Mouse (Mus musculus) spleen, adult 2 months (tissue): ENCODE data around the gene Pbp2. TPM values are rescaled to one million over a fixed set of nuclear protein-coding genes. Genes with fewer than 3 reads are reported as not detected.

Experiments
- DNase-seq, 2 experiments: peaks; one replicate each; pipeline versions ENCODE4 v3.0.0 to v3.0.0-alpha.2; 2012 to 2021; ENCODE audit warnings: low spot score in 2 of 2, low read depth in 1 of 2
- H3K27ac ChIP-seq: fragments of 200-500 bp; 2 replicates; pipeline ENCODE4 v1.5.1; 2012; ENCODE audit warnings: low read length, inconsistent platforms; ENCODE audit not compliant: insufficient read depth
- H3K27me3 ChIP-seq: fragments of 200-500 bp; 2 replicates; pipeline ENCODE4 v1.6.1; 2012; ENCODE audit warnings: mild to moderate bottlenecking, moderate library complexity, low read length, inconsistent platforms; ENCODE audit not compliant: control insufficient read depth, insufficient read depth
- H3K36me3 ChIP-seq: fragments of 200-500 bp; 2 replicates; pipeline ENCODE4 v1.6.1; 2012; ENCODE audit warnings: mild to moderate bottlenecking, low read length, inconsistent platforms; ENCODE audit not compliant: control insufficient read depth, insufficient read depth
- H3K4me1 ChIP-seq: fragments of 200-500 bp; 2 replicates; pipeline ENCODE4 v1.6.1; 2011; ENCODE audit warnings: inconsistent platforms; ENCODE audit not compliant: control insufficient read depth, insufficient read depth, insufficient read length
- H3K4me3 ChIP-seq: fragments of 200-500 bp; 2 replicates; pipeline ENCODE4 v1.5.1; 2011; ENCODE audit warnings: mild to moderate bottlenecking, inconsistent platforms; ENCODE audit not compliant: insufficient read depth, insufficient read length; ENCODE audit errors: extremely low read depth
- CTCF ChIP-seq: fragments of 200-500 bp; IDR thresholded peaks from 2 replicates; pipeline ENCODE4 v1.5.1; 2011; ENCODE audit warnings: mild to moderate bottlenecking, inconsistent platforms; ENCODE audit not compliant: insufficient read depth, insufficient read length, insufficient replicate concordance; ENCODE audit errors: extremely low read depth
- POLR2A ChIP-seq: fragments of 200-500 bp; IDR thresholded peaks from 2 replicates; pipeline ENCODE4 v1.6.1; 2011; ENCODE audit warnings: low read depth, low read length, inconsistent platforms
- WGBS: fragments of 180-500 bp; shearing (Covaris S2); methylation state at CpG from one replicate; pipeline ENCODE4 v1.1.7; 2018; 5-methylcytosine and 5-hydroxymethylcytosine counted together
- polyA plus RNA-seq: library from polyadenylated mRNA; depleted of rRNA; stranded (reverse); fragments of >200 nt; gene quantifications from 2 replicates; pipeline ENCODE4 v1.2.3, GENCODE M21; 2012; rRNA removed

Pbp2 gene
- polyA plus RNA-seq = not detected in 2 replicates

DNA sequence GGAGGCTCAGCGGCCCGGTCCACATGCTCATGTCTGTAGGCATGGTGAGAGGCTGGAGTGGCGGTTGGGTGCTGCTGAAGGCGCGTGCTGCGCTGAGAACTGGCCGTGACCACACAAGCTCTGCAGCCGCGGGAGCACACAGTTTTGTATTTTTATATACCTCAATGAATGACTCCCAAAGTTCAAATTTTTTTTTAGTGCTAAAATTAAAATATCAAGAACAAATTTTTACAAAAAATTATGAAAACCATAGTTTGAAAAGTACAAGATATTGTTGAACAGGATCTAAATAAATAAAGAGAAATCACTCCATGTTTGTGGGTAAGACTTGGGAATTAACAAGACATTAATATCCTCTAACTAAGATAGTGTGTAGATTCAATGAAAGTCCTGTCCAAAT is at the start of gene Pbp2:
Pbp2 (minus strand) TSS at position 101 of the 400 bp plus-strand sequence.
- WGBS = 94% methylated on average over 9 of the region's 9 CpGs
- H3K36me3 ChIP-seq = no peaks in the 10 kb centered on the region
- H3K27me3 ChIP-seq = no peaks in the 10 kb centered on the region
- DNase-seq = no peak
- H3K27ac ChIP-seq = no peak within 1 kb of the TSS
- H3K4me1 ChIP-seq = no peaks in the 10 kb centered on the region
- TF ChIP-seq CTCF (no peak), POLR2A (no peak)
- no peak within 1 kb of the TSS for H3K4me3 ChIP-seq

DNA sequence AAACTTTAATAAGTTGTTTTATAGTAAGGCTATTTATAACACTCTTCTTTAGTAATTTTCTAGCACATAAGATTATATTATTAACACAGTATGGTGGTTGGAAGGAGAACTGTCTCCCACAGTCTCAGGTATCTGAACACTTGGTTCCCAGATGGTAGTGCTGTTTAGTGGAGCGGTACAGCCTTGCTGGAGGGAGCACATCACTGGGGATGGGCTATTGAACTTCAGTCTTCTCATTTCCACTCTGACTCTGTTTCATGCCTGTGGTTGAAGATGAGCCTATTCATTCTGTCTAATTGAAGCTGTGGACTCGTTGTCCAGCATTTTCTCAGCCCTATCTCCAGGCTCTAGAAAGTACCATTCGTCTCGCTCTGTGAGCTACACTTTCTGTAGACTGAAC is 44.7 kb upstream of the Pbp2 start:
- TF ChIP-seq POLR2A = no peak
- TF ChIP-seq CTCF = no peak
- H3K27me3 ChIP-seq = no peaks in the 10 kb centered on the region
- 92% methylated on average over 4 of the region's 4 CpGs for WGBS
- no peak for DNase-seq
- H3K4me1 ChIP-seq = no peaks in the 10 kb centered on the region
- no peak overlapping the region for H3K4me3 ChIP-seq
- no peak overlapping the region for H3K27ac ChIP-seq
- H3K36me3 ChIP-seq = no peaks in the 10 kb centered on the region

DNA sequence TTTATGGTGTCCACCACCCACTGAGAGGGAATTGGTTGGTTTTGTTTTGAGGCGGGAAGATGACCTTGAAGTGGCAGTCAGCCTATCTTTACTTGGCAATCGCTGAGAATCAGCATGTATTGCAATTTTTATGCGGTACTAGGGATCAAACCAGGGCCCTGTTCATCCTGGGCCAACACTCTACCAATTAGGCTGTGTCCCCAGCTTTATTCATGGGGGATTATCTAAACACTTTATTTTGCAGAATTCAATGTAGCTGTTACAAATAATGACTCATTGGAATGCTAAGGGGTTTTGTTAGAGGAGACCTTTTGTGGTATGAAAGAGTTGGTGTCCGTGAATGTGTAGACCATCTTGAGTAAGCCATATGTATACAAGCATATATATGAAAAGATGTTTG is 42.3 kb upstream of the Pbp2 start:
- H3K27me3 ChIP-seq = no peaks in the 10 kb centered on the region
- no peak for DNase-seq
- H3K36me3 ChIP-seq = no peaks in the 10 kb centered on the region
- H3K4me3 ChIP-seq = no peak overlapping the region
- no peaks in the 10 kb centered on the region for H3K4me1 ChIP-seq
- no peak overlapping the region for H3K27ac ChIP-seq
- TF ChIP-seq POLR2A (no peak), CTCF (no peak)
- 87% methylated on average over 4 of the region's 4 CpGs for WGBS

DNA sequence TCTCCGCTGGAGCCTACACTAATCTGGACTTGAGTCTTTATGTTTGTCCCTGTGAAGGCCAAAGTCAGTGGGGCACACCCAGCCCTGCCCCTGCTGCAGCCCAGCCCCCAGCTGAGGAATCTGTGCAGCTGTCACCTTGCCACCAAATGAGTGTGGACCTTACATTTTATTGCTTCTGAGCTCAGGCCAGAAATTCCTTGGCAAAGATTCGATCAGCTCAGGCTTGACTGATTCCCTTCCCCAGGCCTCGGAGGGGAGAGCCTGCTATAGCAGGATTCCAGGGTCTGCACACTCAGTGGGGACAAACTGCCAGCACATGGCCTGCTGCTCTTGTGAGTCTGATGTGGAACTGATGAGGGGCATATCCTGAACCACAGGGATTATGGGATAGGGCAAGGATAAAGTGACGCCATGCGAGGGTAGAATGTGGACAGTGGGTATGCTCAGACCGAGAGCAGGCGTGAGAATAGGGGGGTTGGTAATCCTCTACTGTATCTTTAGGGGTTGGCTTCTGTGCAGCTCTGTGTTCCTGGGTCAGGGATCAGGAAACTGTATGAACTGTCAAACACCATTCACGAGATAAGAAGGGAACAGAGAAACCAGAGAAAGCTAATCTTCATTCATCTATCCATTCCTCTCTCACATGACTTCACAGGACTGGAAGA is 41.6 kb upstream of the Pbp2 start:
- Histone ChIP-seq H3K27ac (no peak overlapping the region), H3K36me3 (no peaks in the 10 kb centered on the region), H3K27me3 (no peaks in the 10 kb centered on the region), H3K4me1 (no peaks in the 10 kb centered on the region), H3K4me3 (no peak overlapping the region)
- no peak for DNase-seq
- TF ChIP-seq CTCF (no peak), POLR2A (no peak)
- 87% methylated on average over 8 of the region's 8 CpGs for WGBS

DNA sequence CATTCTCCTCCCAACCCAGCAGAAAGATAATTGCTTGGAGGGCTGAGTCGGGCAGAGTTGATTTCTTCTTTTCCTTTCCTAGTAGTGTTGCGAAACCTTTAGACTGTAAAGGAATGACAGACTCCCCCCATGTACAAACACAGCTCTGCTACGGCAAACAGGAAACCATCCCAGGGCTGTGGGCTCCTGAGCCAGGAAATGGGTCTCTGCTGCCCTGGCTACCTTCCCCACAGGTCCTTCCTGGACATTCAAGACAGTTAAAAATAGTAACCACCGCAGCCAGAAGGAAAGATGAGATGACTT is 30.8 kb upstream of the Pbp2 start:
- H3K27me3 ChIP-seq = no peaks in the 10 kb centered on the region
- no peak overlapping the region for H3K4me3 ChIP-seq
- no peaks in the 10 kb centered on the region for H3K4me1 ChIP-seq
- 17% methylated on average over 4 of the region's 4 CpGs for WGBS
- H3K27ac ChIP-seq = no peak overlapping the region
- DNase-seq = no peak
- TF ChIP-seq CTCF = no peak
- no peak for TF ChIP-seq POLR2A
- H3K36me3 ChIP-seq = no peaks in the 10 kb centered on the region

DNA sequence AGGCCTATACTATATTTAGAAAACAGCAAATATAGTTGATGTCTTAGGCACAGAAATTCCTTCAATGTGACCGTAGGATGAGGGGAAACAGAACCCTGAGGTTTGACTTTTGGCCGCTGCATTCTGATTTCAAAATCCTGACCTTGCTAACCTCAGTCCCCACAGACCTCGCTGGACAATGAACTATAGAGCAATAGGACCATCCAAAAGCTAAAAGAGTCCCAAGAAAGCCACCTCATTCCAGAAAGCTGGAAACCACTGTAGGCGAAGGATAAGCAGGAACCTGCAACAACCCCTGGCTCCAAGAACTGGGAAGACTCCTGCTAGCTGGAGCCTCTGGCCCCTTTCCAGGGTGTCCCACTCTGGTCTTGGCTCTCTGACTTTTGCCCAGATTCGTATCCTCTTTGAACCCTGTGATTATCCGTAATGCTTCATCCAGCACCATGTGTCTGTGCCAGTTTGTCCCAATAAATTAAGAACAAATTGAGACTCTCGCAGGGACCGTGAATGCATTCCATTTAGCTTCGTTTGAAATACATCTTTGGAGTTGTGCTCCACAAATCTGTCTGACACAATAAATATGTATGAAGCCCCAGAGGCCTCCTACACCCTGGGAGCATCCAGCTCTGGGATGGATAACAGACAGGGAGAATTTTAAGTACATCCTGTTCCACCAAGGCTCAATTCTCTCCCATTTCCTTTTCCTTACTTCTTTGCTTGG is 30.3 kb upstream of the Pbp2 start:
- 77% methylated on average over 9 of the region's 9 CpGs for WGBS
- Histone ChIP-seq H3K27ac (no peak overlapping the region), H3K4me1 (no peaks in the 10 kb centered on the region), H3K4me3 (no peak overlapping the region), H3K27me3 (no peaks in the 10 kb centered on the region), H3K36me3 (no peaks in the 10 kb centered on the region)
- DNase-seq = no peak
- TF ChIP-seq CTCF (no peak), POLR2A (no peak)

DNA sequence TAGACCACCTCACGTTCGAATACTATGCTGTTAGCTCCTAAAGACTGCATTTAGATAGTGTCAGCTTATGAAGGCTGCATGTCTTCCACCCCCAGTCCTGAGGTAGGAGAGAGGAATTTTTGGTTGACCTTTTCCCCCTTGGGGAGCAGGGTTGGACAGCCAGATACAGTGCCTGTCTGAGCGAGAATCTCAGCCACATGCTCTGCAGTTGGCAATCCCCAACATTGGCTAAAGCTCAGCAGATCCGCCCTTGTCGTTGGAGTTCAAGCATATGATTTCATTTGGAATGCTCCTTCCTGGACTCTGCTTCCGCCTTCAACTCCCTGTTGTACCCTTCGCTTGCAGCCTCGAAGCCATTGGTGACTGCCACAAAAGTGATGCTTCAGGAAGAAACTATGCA is 26.2 kb upstream of the Pbp2 start:
- 90% methylated on average over 8 of the region's 8 CpGs for WGBS
- TF ChIP-seq CTCF (no peak), POLR2A (no peak)
- no peak for DNase-seq
- Histone ChIP-seq H3K27me3 (no peaks in the 10 kb centered on the region), H3K36me3 (no peaks in the 10 kb centered on the region), H3K27ac (no peak overlapping the region), H3K4me1 (no peaks in the 10 kb centered on the region), H3K4me3 (no peak overlapping the region)
